Mouse (Mus musculus) layer of hippocampus, postnatal 14 days (tissue): ENCODE data around the gene Tcf7l2. TPM values are rescaled to one million over a fixed set of nuclear protein-coding genes. Genes with fewer than 3 reads are reported as not detected.

Experiments
- DNase-seq, 2 experiments: peaks; one replicate each; pipeline ENCODE4 v3.0.0; 2021 to 2022; ENCODE audit warnings: low spot score in 2 of 2, mixed read lengths in 1 of 2
- total RNA-seq, 2 experiments: library from RNA; stranded (reverse); gene quantifications; 2 replicates each; pipeline ENCODE4 v1.2.3; 2021

Gene Tcf7l2
- total RNA-seq, 2 experiments from 2014 or later: 21.5 to 43.3 TPM

DNA sequence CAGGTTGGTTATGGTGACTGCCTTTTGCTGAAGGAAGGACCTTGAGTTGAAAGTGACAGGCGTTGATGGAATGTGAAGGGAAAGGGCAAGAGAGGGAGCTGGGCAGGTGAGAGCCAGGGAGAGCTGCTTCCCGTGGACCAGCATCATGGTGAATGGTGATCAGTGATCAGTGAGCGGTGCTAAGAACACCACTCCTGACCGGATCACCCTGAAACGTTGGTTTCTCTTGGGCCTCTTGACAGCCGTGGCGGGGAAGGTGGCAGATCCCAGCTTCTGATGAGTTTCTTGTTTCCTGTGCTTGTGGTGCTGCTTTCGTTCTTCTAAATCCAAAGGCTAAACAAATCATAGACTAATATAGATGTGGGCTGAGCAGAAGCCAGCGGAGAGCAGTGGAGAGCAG, 13.8 kb downstream of the Tcf7l2 start:
- DNase-seq: no peak

GRCm38 (mm10) chr19:55756707-55757106, 15.1 kb downstream of the Tcf7l2 start:
- no peak for DNase-seq

DNA sequence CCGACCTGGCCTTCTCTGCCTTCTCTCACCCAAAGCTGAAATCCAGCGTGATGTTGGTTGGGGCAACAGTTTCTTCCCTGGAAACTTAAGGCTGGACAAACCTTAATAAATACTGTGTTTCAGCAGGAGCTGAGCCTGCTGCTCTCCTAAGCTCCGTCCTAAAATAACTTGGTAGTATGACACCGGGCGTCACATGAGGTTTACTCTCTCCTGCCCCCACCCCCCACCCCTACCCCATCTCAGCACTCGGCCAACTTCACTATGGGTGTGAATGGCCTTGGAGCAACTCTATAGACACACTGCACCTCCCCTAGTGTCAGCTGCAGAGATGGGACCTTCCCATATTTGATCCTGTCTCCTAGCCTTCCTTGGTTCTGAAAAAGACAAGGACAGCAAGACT, 15.8 kb downstream of the Tcf7l2 start:
- DNase-seq: no peak

GRCm38 (mm10) chr19:55758158-55758557, 16.5 kb downstream of the Tcf7l2 start:
- DNase-seq: no peak

- no peak for DNase-seq
Measured at GRCm38 (mm10) chr19:55759006-55759405, 17.4 kb downstream of the Tcf7l2 start.

DNA sequence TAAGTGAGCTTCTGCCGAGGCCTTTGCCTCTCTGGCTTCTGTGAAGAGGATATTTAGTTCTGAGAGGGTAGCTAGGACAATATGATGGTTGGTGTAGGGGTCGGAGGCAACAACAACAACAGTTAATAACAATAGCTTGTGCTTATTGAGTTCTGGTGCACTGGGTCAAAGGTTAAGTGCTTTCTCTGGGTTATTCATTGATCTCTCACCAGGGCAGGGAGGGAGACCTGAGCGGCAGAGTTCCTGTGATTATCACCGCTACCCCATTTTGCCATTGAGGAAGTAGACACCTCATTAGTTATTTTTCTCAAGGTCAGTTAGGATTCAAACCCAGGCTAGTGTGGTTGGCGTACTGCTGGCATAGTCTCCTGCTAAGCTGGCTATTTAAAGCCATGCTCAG, 19.5 kb downstream of the Tcf7l2 start:
- no peak for DNase-seq

DNA sequence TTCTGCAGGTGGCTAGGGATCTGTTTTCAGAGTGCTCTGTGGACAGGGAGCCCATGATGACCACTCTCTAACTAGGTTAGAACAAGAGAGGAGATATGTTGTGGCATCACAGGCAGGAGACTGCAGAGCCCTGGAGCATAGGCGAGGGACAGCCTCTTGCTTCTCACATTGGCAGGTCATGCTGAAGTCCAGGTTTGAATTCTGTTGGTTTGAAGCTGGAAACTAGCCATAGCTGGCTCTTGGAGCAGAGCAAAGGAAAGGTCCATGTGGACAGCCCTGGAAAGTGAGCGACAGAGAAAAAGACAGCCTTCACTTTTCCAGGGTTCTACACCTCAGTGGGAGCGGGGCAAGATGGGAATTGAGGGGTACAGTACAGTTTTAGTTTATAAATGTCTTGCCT, 20.6 kb downstream of the Tcf7l2 start:
- no peak for DNase-seq

DNA sequence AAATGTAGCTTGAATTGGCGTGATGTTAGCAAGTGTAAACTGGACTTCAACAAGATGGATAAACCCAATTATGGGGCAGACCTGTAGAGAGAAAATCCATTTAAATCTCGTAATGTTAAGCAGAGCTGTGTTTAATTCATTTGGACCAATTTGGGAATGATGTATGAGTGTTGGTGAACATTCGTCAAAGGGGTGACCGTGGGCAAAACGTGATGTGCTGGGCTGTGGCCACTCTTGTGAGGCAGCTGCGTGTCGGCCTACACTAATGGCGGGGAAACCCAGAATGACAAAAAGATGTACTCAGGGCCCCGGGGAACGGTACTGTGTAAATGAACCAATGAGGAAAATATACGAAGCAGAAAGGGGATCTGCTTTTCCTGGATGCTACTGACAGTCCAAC, 24.2 kb downstream of the Tcf7l2 start:
- no peak for DNase-seq

GRCm38 (mm10) chr19:55767104-55767503, 25.5 kb downstream of the Tcf7l2 start:
- DNase-seq: no peak

GRCm38 (mm10) chr19:55767579-55767978, 26.0 kb downstream of the Tcf7l2 start:
- DNase-seq: no peak

GRCm38 (mm10) chr19:55768246-55768645, 26.6 kb downstream of the Tcf7l2 start:
- DNase-seq: no peak

DNA sequence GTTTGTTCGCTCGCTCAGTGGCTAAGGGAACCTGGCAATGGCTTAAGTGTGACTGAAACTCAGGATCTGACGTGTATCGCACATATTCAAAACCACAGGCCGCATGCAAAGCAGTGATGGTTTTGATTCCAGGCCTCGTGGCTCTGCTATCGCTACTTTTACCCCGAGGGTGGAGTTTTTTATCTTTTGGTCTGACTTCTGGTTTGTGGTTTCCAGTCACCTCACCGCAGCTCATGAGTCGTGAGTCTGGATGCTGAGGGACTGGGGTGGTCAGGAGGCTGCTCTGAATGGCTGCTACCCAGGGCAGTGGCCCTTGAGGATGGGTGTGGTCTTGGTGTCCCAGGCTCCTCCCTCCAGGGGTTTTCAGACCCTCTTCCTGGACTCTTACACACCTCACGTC, 27.3 kb downstream of the Tcf7l2 start:
- DNase-seq: no peak

GRCm38 (mm10) chr19:55774334-55774733, 32.7 kb downstream of the Tcf7l2 start:
- DNase-seq: no peak

GRCm38 (mm10) chr19:55774824-55775223, 33.2 kb downstream of the Tcf7l2 start:
- no peak for DNase-seq

DNA sequence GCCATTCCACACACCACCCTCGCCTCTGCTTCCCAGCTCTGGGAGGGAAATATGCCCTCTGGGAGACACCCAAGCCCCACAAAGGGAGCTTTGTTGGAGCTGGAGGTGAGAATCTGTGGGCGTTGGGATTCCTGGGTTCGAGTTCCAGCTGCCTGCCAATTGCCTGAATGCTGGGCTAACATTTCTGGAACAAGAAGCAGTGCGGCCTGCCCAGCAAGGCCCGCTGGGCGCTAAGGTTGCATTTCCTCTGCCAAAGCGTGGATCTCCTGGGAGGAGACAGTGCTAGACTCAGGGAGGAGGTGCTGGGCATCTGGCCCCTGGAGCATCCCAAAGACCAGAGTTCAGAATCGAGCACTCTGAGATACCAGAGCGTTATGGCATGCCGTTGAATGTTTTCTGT, 38.3 kb downstream of the Tcf7l2 start:
- peak in 1 of 2 experiments; percentile 35 for DNase-seq

- DNase-seq: no peak
Measured at GRCm38 (mm10) chr19:55781087-55781486, 39.5 kb downstream of the Tcf7l2 start.

DNA sequence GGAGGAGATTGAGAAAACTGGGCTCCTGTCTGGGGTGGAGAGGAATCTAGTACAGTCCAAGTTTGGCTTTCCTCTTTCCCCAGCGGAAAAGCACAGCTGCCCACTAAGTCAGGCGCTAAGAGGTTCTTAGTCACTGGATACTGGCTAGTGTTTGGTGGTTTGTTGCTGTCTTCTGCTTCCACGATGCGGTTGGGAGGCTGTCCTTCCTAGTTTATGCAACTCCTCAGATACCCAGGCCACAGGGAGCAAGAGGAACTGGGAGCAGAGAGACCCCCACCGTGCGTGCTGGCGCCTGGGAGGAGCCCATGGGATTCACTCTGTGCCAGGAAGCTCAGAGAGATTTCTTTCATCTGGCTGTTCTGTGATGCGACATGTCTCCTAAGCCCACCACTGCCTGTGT, 40.1 kb downstream of the Tcf7l2 start:
- DNase-seq: no peak

GRCm38 (mm10) chr19:55784796-55785418, 43.3 kb downstream of the Tcf7l2 start:
- no peak for DNase-seq

GRCm38 (mm10) chr19:55787420-55787819, 45.8 kb downstream of the Tcf7l2 start:
- no peak for DNase-seq

DNA sequence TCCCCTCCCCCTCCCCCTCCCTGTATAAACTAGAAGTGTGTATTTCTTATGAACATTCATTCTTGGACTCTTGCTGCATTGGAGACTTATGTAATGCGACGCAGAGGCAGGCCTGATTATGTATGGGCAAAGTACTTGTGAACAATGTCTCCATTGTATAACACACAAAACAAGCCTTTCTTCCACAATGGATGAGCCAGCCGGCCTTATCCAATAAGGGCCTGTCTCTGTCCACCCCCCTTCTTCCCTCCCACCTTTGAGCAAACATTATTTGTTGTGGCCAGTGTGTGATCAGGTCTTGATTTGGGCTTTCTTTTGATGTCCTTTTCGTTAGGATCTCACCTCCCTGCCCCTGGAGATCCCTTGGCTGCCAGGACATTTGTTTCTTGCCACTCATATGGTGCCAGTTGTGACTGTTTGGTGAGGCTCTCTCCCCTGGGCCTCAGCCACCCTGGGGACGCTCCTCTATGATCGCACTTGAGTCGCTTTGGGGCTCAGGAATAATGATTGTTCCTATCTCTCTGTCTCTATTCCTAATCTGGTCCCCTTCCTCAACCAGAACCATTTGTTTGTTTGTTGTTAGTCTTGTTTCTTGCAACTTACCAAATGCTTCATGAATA, 46.8 kb downstream of the Tcf7l2 start:
- no peak for DNase-seq

DNA sequence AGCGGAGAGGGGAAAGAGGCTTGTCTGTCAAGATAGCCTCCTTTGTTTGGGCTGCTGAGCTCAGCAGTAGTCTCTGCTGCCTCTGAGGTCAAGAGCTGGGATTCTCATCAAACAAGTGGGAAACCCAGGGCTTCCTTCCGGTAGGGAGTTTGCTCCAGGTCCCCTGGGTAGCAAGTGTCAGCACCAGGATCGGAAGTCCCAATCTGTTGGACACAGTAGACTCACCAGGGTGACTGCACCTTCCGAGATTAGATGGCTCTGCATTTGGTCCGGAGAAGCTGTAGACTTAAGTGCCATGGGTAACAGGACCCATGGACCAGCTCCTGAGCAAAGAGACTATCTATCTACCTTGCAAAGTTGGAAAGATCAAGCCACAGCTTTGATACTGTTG, 47.3 kb downstream of the Tcf7l2 start:
- no peak for DNase-seq

GRCm38 (mm10) chr19:55789838-55790237, 48.2 kb downstream of the Tcf7l2 start:
- DNase-seq: no peak

DNA sequence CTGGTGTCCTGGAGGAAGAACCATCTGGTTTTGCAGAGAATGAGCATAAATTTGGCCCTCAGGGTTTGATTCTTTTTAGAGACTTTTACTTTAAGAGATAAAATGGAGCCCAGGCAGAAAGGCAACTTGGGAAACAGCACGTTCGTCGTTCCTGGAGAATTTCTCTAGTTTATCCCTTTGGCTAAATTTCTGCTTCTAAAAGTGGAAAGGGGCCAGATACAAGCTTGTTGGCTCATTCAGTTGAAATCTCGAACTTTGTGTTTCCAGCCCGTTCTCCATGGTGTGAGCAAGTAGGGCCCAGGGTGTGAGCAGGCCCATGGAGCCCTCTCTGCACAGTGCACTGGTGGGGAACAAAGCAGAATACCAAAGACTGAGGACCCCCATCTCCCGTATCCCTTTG, 49.7 kb downstream of the Tcf7l2 start:
- no peak for DNase-seq
